Mouse (Mus musculus) lung, embryonic 16.5 days (tissue): ENCODE results near the gene Stat3. TPM values are rescaled to one million over a fixed set of nuclear protein-coding genes. Genes with fewer than 3 reads are reported as not detected.

Experiments
- ATAC-seq: fragments of 200-750 bp; cut with Nextera tagmentation; 2 replicates; pipeline ENCODE4 v1.8.0; 2017; ENCODE audit warnings: low read depth, mild to moderate bottlenecking, moderate library complexity
- H3K27ac ChIP-seq: fragments of 300-500 bp; sonication (generic); 2 replicates; pipeline ENCODE4 v1.5.1; 2014; ENCODE audit warnings: mild to moderate bottlenecking, control low read depth, low read length
- H3K27me3 ChIP-seq: fragments of 300-500 bp; sonication (generic); 2 replicates; pipeline ENCODE4 v1.6.1; 2014; ENCODE audit warnings: low read depth, low read length, mixed read lengths; ENCODE audit not compliant: control insufficient read depth, insufficient read depth
- H3K36me3 ChIP-seq: fragments of 300-500 bp; sonication (generic); 2 replicates; pipeline ENCODE4 v1.6.1; 2014; ENCODE audit warnings: low read length; ENCODE audit not compliant: control insufficient read depth, insufficient read depth
- H3K4me1 ChIP-seq: fragments of 300-500 bp; sonication (generic); replicated peaks from 2 replicates; pipeline ENCODE4 v1.6.1; 2014; ENCODE audit warnings: low read length, mixed read lengths; ENCODE audit not compliant: control insufficient read depth, insufficient read depth
- H3K4me2 ChIP-seq: fragments of 300-500 bp; sonication (generic); 2 replicates; pipeline ENCODE4 v1.6.1; 2014; ENCODE audit warnings: low read depth, low read length, control low read depth
- H3K4me3 ChIP-seq: fragments of 300-500 bp; sonication (generic); 2 replicates; pipeline ENCODE4 v1.5.1; 2014; ENCODE audit warnings: mild to moderate bottlenecking, low read length, control low read depth
- H3K9ac ChIP-seq: fragments of 300-500 bp; sonication (generic); 2 replicates; pipeline ENCODE4 v1.6.1; 2014; ENCODE audit warnings: low read length, control low read depth
- H3K9me3 ChIP-seq: fragments of 300-500 bp; sonication (generic); 2 replicates; pipeline ENCODE4 v1.6.1; 2016; ENCODE audit warnings: low read length; ENCODE audit not compliant: control insufficient read depth
- WGBS: fragments of 180-500 bp; shearing (Covaris S2); extraction: QIAGEN DNeasy Blood & Tissue Kit; methylation state at CpG from one replicate; pipeline ENCODE4 v1.1.7; 2014; 5-methylcytosine and 5-hydroxymethylcytosine counted together
- polyA plus RNA-seq: library from polyadenylated mRNA; unstranded; fragments of >200 nt; fragmentation: Nextera tagmentation; extraction: Ambion mirVana; gene quantifications from 2 replicates; pipeline ENCODE4 v1.2.1, GENCODE M21; 2015

The Stat3 gene
- 58.5 and 63.7 TPM in 2 replicates for polyA plus RNA-seq

DNA sequence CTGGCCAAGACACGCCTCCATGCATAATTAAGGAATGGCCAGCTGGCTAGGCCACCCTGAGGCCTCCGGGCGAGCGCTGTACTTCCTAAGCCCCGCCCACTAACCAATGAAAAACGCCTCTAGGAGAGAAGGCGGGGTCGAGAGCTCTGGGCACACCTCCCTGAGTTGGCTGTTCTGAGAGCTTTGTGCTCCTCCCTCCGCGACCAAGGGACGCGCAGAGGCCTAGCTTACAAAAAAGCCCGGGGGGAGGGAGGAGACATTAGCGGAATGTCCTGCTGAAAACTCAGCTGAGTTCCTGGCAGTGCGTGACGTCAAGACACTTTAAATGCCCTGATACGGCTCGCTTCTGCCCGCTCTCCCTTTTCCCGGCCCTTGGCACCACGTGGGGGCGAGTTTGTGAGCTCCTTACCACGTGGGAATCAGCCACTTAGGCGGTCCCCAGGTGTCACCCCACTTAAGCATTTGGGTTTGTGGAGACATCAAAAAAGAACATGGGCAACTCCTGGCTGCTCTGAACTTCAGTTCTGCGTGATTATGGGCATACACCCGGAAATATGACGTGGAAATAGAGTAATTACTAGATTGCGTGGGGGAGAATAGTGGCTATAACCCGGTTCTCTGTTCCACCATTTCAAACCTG, at the start of gene Stat3:
Stat3 (minus strand) TSS at position 29 of the 640 bp plus-strand sequence.
- no peaks in the 10 kb centered on the region for H3K9me3 ChIP-seq
- H3K9ac ChIP-seq: peak within 1 kb of the TSS; percentile 95
- WGBS: under 1% methylated on average over 29 of the region's 29 CpGs
- no peaks in the 10 kb centered on the region for H3K27me3 ChIP-seq
- peak; percentile 99 for ATAC-seq
- H3K27ac ChIP-seq: peak within 1 kb of the TSS; percentile 88
- no peaks in the 10 kb centered on the region for H3K36me3 ChIP-seq
- H3K4me2 ChIP-seq: peak within 1 kb of the TSS; percentile 94
- H3K4me3 ChIP-seq: peak within 1 kb of the TSS; percentile 100
- peaks cover 20% of the 10 kb centered on the region for H3K4me1 ChIP-seq

DNA sequence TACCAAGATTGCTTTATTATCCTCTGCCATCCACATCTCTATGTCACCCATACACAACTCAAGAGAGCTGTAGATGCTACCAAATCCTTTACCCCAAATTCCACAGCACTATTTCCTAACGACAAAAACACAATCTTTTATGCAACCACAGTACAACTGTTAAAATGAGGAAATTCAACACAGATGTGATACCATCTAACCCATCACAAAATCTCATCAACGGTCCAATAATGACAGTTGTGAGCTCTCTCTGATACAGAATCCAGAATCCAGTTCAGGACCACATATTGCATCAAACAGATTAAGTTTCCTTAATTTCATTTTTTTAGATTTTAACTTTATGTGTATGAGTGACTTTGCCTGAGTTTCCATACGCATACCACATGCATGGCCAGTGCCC, 49.3 kb upstream of the Stat3 start:
- H3K4me1 ChIP-seq: no peaks in the 10 kb centered on the region
- no peak overlapping the region for H3K9ac ChIP-seq
- H3K27ac ChIP-seq: no peak overlapping the region
- no peaks in the 10 kb centered on the region for H3K9me3 ChIP-seq
- ATAC-seq: no peak
- H3K4me3 ChIP-seq: no peak overlapping the region
- no peaks in the 10 kb centered on the region for H3K36me3 ChIP-seq
- H3K27me3 ChIP-seq: no peaks in the 10 kb centered on the region
- 82% methylated on average over 3 of the region's 3 CpGs for whole genome bisulfite sequencing
- H3K4me2 ChIP-seq: no peak overlapping the region

DNA sequence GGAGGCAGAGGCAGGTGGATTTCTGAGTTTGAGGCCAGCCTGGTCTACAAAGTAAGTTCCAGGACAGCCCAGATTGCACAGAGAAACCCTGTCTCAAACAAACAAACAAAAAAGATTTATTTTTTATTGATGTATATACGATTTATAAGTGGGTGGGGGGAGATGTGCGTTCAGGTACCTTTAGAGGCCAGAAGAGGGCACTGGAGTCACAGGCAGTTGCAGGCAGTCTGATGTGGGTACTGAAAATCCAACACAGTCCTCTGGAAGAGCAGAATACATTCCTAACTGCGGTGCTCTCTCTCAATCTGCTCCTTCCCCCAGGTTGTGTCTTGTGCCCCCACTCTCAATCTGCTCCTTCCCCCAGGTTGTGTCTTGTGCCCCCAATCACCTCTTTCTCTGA, 46.3 kb upstream of the Stat3 start:
- H3K4me1 ChIP-seq: peaks cover 3% of the 10 kb centered on the region; the same call in 1 of the 2 replicates
- no peak overlapping the region for H3K4me2 ChIP-seq
- H3K27me3 ChIP-seq: no peaks in the 10 kb centered on the region
- no peak overlapping the region for H3K9ac ChIP-seq
- no peaks in the 10 kb centered on the region for H3K36me3 ChIP-seq
- H3K27ac ChIP-seq: no peak overlapping the region
- no peak for ATAC-seq
- H3K4me3 ChIP-seq: no peak overlapping the region
- 47% methylated on average over 3 of the region's 3 CpGs for WGBS
- no peaks in the 10 kb centered on the region for H3K9me3 ChIP-seq

DNA sequence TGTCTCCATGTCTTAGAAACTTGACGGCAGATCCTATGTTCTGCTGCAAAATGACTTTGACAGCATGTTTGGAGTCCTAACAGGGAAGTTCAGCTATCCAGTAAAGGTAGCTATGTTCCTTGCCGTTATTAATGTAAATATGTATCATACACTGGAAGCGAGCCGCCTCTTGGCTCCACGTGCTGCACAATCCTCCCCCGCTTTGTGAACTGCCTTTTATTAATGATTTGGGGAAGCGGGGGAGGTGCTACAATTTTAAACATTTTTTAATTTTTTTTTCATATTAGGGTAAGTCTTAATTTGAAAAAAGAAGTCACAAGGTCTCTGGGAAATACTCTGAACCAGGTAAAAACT, 44.4 kb upstream of the Stat3 start:
- H3K27me3 ChIP-seq: no peaks in the 10 kb centered on the region
- H3K4me1 ChIP-seq: peaks cover 9% of the 10 kb centered on the region
- no peak overlapping the region for H3K27ac ChIP-seq
- 49% methylated on average over 7 of the region's 7 CpGs for WGBS
- H3K9me3 ChIP-seq: no peaks in the 10 kb centered on the region
- no peak for ATAC-seq
- H3K36me3 ChIP-seq: no peaks in the 10 kb centered on the region
- H3K4me2 ChIP-seq: no peak overlapping the region
- no peak overlapping the region for H3K9ac ChIP-seq
- H3K4me3 ChIP-seq: no peak overlapping the region

DNA sequence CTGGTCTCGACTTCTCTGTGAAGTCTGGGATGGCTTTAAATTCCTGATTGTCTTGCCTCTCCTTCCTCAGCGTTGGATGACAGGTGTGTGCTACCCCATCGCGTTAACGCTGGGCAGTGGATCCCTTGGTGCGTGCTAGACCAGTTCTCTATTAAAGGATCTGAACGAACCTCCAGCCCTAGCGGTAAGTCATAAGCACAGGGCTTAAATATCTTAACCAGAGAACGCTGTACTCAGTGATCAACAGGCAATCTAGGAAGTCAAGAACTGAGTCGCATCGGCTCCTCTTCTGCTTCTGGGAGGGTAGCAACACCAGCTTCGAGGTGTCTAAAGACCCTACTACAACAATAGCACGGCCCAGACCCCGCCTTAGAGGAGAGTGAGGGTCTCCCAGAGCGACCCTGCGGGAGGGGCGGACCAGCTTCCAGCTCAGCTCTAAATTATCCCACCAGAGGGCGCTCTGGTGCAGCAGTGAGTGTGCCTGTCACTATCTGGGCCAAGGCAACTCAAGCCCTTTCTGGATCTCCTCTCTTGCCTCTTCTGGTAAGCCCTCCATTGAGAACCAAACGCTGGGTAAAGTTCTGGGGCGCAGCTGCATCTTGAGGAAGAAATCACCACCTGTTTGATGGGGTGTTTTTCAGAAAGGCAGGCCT, 43.9 kb upstream of the Stat3 start:
- H3K27ac ChIP-seq: peak overlapping the region; percentile 42; the same call in 1 of the 2 replicates
- H3K4me3 ChIP-seq: peak overlapping the region; percentile 42
- H3K4me2 ChIP-seq: peak overlapping the region; percentile 57
- WGBS: 4% methylated on average over 20 of the region's 20 CpGs
- H3K4me1 ChIP-seq: peaks cover 9% of the 10 kb centered on the region
- no peaks in the 10 kb centered on the region for H3K36me3 ChIP-seq
- peak; percentile 84 for ATAC-seq
- no peaks in the 10 kb centered on the region for H3K9me3 ChIP-seq
- H3K27me3 ChIP-seq: no peaks in the 10 kb centered on the region
- H3K9ac ChIP-seq: peak overlapping the region; percentile 64

DNA sequence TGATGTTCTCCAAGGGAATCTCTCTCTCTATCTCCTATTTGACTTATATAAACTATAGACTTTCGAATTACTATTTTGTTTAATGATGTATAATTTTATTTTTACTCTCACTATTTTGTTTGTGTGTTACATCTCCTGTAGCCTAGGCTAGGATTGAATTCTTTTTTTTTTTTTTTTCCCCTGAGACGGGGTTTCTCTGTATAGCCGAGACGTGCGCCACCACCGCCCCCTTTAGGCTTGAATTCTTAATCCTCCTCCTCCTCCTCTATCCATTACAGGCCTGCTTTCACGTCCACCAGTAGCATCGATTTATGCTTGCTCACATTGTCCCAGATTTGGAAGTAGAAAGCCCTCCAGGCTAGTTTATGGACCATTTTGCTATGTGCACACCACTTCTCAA, 42.7 kb upstream of the Stat3 start:
- Histone ChIP-seq H3K9ac (no peak overlapping the region), H3K27me3 (no peaks in the 10 kb centered on the region), H3K27ac (no peak overlapping the region), H3K4me2 (no peak overlapping the region), H3K4me1 (peaks cover 9% of the 10 kb centered on the region), H3K36me3 (no peaks in the 10 kb centered on the region), H3K9me3 (no peaks in the 10 kb centered on the region), H3K4me3 (no peak overlapping the region)
- no peak for ATAC-seq
- 28% methylated on average over 8 of the region's 8 CpGs for WGBS

DNA sequence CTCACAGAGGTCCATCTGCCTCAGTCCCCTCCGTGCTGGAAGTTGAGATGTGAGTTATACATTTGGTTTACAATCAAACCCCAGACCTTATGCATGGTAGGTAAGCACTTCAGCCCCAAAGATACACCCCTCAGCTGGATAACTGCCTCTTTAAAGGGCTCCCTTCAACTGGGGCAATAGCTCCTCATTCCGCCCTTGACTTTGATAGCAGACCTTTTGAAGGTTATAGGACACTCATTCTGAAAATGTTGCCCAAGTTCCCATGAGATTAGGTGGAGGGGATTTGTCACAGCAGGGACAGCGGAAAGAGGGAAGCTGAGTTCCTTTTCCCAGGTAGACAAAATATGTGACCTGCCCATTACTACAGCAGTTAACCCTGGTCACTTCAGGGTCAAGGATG, 41.9 kb upstream of the Stat3 start:
- Histone ChIP-seq H3K4me2 (no peak overlapping the region), H3K27ac (no peak overlapping the region), H3K9me3 (no peaks in the 10 kb centered on the region), H3K27me3 (no peaks in the 10 kb centered on the region), H3K36me3 (no peaks in the 10 kb centered on the region), H3K4me1 (peaks cover 9% of the 10 kb centered on the region), H3K4me3 (no peak overlapping the region), H3K9ac (no peak overlapping the region)
- 50% methylated on average over 3 of the region's 3 CpGs for WGBS
- no peak for ATAC-seq

DNA sequence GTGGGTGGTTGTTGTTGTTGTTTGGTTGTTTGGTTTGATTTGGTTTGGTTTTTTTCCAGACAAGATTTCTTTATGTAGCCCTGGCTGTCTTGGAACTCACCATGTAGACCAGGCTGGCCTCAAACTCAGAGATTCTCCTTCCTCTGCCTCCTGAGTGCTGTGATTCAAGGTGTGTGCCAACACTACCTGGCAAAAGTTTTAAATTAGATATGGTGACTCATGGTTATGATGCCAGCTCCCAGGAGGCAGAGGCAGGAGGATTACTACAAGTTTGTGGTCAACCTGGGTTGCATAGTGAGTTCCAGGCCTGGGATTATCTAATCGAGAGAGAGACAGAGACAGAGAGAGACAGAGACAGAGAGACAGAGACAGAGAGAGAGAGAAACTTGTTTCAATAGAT, 41.1 kb upstream of the Stat3 start:
- no peak overlapping the region for H3K4me3 ChIP-seq
- H3K9me3 ChIP-seq: no peaks in the 10 kb centered on the region
- peaks cover 9% of the 10 kb centered on the region for H3K4me1 ChIP-seq
- WGBS: 63% methylated on average over 1 of the region's 1 CpGs
- H3K9ac ChIP-seq: no peak overlapping the region
- no peak for ATAC-seq
- H3K27me3 ChIP-seq: no peaks in the 10 kb centered on the region
- H3K36me3 ChIP-seq: no peaks in the 10 kb centered on the region
- no peak overlapping the region for H3K4me2 ChIP-seq
- peak overlapping the region; percentile 77 for H3K27ac ChIP-seq

DNA sequence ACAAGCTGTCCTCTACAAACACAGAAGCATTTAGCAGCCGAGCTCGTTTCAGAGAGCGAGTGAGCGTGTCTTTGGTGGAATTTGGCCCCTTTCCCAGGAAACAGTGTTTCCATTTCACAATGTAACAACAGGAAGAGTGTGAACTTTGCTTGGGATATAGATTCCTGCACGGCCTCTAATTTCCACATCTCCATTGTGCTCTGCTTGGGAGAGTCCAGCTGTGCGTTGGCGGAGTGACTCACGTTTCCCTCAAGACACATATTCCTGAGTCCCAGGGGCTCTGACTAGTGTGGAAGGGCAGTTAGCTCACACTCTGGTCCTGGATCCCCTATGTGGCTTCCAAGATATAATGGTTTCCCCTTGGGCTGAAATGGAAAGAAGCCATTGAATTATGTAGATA, 40.5 kb upstream of the Stat3 start:
- 30% methylated on average over 8 of the region's 8 CpGs for WGBS
- Histone ChIP-seq H3K4me2 (peak overlapping the region; percentile 20; the same call in 1 of the 2 replicates), H3K9me3 (no peaks in the 10 kb centered on the region), H3K9ac (no peak overlapping the region), H3K4me1 (peaks cover 9% of the 10 kb centered on the region), H3K27ac (peak overlapping the region; percentile 77), H3K4me3 (no peak overlapping the region), H3K27me3 (no peaks in the 10 kb centered on the region), H3K36me3 (no peaks in the 10 kb centered on the region)
- ATAC-seq: peak; percentile 84
